Mouse (Mus musculus) limb, embryonic 14.5 days (tissue): ENCODE data around the gene Jak3. TPM values are rescaled to one million over a fixed set of nuclear protein-coding genes. Genes with fewer than 3 reads are reported as not detected.
"Not testable (repeated sequence)": the region's sequence is repeated elsewhere in the genome, so short reads cannot be mapped to it uniquely, and the experiment has no call there.

Experiments used
- ATAC-seq: fragments of 200-750 bp; cut with Nextera tagmentation; 2 replicates; pipeline ENCODE4 v1.8.0; 2017; ENCODE audit warnings: low read depth, moderate number of reproducible peaks, moderate TSS enrichment; ENCODE audit not compliant: low FRiP score
- DNase-seq: peaks from one replicate; pipeline ENCODE4 v3.0.0-alpha.2; 2015; ENCODE audit warnings: low spot score
- H3K27ac ChIP-seq: fragments of 300-500 bp; sonication (generic); replicated peaks from 2 replicates; pipeline ENCODE4 v1.5.1; 2014; ENCODE audit warnings: low read depth, mild to moderate bottlenecking, low read length, moderate library complexity, mixed read lengths
- H3K27me3 ChIP-seq: fragments of 300-500 bp; sonication (generic); 2 replicates; pipeline ENCODE4 v1.6.1; 2014; ENCODE audit warnings: low read length, mixed read lengths; ENCODE audit not compliant: control insufficient read depth, insufficient read depth
- H3K36me3 ChIP-seq: fragments of 300-500 bp; sonication (generic); 2 replicates; pipeline ENCODE4 v1.6.1; 2014; ENCODE audit warnings: mild to moderate bottlenecking, low read length, moderate library complexity, mixed read lengths; ENCODE audit not compliant: control insufficient read depth, insufficient read depth
- H3K4me1 ChIP-seq: fragments of 300-500 bp; sonication (generic); 2 replicates; pipeline ENCODE4 v1.6.1; 2014; ENCODE audit warnings: antibody characterized with exemption, low read length, mixed read lengths; ENCODE audit not compliant: control insufficient read depth, insufficient read depth
- H3K4me2 ChIP-seq: fragments of 300-500 bp; sonication (generic); replicated peaks from 2 replicates; pipeline ENCODE4 v1.6.1; 2014; ENCODE audit warnings: low read depth, mild to moderate bottlenecking, low read length, moderate library complexity; ENCODE audit not compliant: severe bottlenecking
- H3K4me3 ChIP-seq: fragments of 300-500 bp; sonication (generic); replicated peaks from 2 replicates; pipeline ENCODE4 v1.5.1; 2014; ENCODE audit warnings: low read length
- H3K9ac ChIP-seq: fragments of 300-500 bp; sonication (generic); 2 replicates; pipeline ENCODE4 v1.6.1; 2014; ENCODE audit warnings: mild to moderate bottlenecking, low read depth, low read length, moderate library complexity; ENCODE audit not compliant: severe bottlenecking
- H3K9me3 ChIP-seq: fragments of 300-500 bp; sonication (generic); 2 replicates; pipeline ENCODE4 v1.6.1; 2016; ENCODE audit warnings: low read length; ENCODE audit not compliant: control insufficient read depth
- POLR2A ChIP-seq: fragments of 200-500 bp; IDR thresholded peaks from 2 replicates; pipeline ENCODE4 v1.8.0; 2012; ENCODE audit warnings: inconsistent platforms, mild to moderate bottlenecking, moderate library complexity, borderline replicate concordance; ENCODE audit not compliant: insufficient read depth, insufficient read length; ENCODE audit errors: extremely low read depth
- WGBS: fragments of 180-500 bp; shearing (Covaris S2); extraction: QIAGEN DNeasy Blood & Tissue Kit; methylation state at CpG from one replicate; pipeline ENCODE4 v1.1.7; 2014; 5-methylcytosine and 5-hydroxymethylcytosine counted together
- polyA plus RNA-seq, 2 experiments: library from polyadenylated mRNA; depleted of rRNA in 1 of 2; stranded (reverse) in 1 of 2; unstranded in 1 of 2; fragments of >200 nt; fragmentation: Nextera tagmentation in 1 of 2; extraction: Ambion mirVana in 1 of 2; gene quantifications; 2 replicates each; pipeline versions ENCODE4 v1.2.1 to v1.2.3; 2012 to 2014

Jak3 gene
- polyA plus RNA-seq, 2 experiments, result 5.2 to 8.0 TPM

DNA sequence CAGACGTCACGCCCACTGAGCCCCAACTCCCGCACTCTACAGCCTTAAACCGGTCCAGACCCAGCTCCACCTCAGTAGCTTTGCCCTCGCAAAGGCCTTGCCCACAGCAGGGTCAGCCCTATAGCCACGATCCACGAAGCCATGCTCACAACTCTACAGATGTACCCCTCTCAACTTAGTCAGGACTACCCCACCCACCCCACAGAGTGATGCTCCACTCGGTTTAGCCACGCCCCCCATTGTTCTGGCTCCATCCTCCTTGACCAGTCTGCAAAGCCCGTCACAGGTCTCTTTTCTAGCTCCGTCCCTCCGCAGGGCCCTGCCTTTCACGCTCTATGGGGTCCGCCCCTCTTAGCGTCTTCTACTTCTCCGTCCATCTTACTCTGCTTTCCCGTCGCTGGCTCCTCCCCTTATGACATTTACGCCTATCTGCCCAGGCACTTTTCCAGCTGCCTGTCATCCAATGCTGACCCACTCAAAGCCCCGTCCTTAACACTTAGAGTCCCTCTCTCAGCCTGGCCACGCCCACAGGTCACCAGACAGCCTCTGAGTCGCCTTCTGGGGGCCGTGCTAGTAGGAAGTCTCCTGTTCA lies 10.1 kb downstream of the Jak3 start:
- no peak overlapping the region for H3K27ac ChIP-seq
- no peak overlapping the region for H3K9ac ChIP-seq
- no peaks in the 10 kb centered on the region for H3K36me3 ChIP-seq
- WGBS, result 4% methylated on average over 23 of the region's 23 CpGs
- no peaks in the 10 kb centered on the region for H3K9me3 ChIP-seq
- 0 out of 2 replicates have a peak, but pooled peaks cover 4% of the 10 kb centered on the region for H3K4me1 ChIP-seq
- H3K27me3 ChIP-seq, result peaks cover 99% of the 10 kb centered on the region
- no peak for TF ChIP-seq POLR2A
- peak overlapping the region; percentile 44 for H3K4me2 ChIP-seq
- H3K4me3 ChIP-seq, result peak overlapping the region; percentile 25
- DNase-seq, result no peak
- ATAC-seq, result no peak

- no peaks in the 10 kb centered on the region for H3K36me3 ChIP-seq
- ATAC-seq, result no peak
- no peak for DNase-seq
- no peaks in the 10 kb centered on the region for H3K9me3 ChIP-seq
- TF ChIP-seq POLR2A, result no peak
- 0 out of 2 replicates have a peak, but pooled peaks cover 4% of the 10 kb centered on the region for H3K4me1 ChIP-seq
- H3K27ac ChIP-seq, result no peak overlapping the region
- no peak overlapping the region for H3K9ac ChIP-seq
- H3K27me3 ChIP-seq, result peaks cover 99% of the 10 kb centered on the region
- 2% methylated on average over 8 of the region's 8 CpGs for WGBS
- no peak overlapping the region for H3K4me2 ChIP-seq
- no peak overlapping the region for H3K4me3 ChIP-seq
Observed at GRCm38 (mm10) chr8:71687616-71688015, 11.5 kb downstream of the Jak3 start.

DNA sequence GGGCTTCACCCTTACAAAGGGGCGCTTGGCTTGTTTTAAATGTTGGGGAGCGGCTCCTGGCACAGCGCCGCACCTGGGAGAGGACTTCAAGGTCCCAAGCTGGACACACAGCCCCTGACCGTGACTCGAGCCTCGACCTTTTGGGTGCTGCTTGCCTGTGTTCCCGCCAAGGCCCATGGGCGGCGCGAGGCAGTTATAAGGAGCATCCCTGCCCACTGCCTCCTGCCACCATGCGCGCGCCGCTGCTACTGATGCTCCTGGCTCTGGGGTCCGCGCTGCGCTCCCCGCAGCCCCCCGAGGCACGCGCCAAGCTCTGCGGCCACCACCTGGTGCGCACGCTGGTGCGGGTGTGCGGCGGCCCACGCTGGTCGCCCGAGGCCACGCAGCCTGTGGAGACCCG lies 12.9 kb downstream of the Jak3 start, which contains the start of gene Insl3:
Insl3 (plus strand) TSS at position 187 of the 400 bp plus-strand sequence.
- H3K27me3 ChIP-seq, result peaks cover 99% of the 10 kb centered on the region
- H3K4me2 ChIP-seq, result no peak within 1 kb of the TSS
- no peak for ATAC-seq
- WGBS, result 5% methylated on average over 30 of the region's 33 CpGs
- no peak within 1 kb of the TSS for H3K4me3 ChIP-seq
- no peak within 1 kb of the TSS for H3K9ac ChIP-seq
- no peak for DNase-seq
- H3K36me3 ChIP-seq, result no peaks in the 10 kb centered on the region
- no peak within 1 kb of the TSS for H3K27ac ChIP-seq
- H3K9me3 ChIP-seq, result no peaks in the 10 kb centered on the region
- no peak for TF ChIP-seq POLR2A
- peaks cover 9% of the 10 kb centered on the region; the same call in 1 of the 2 replicates for H3K4me1 ChIP-seq

DNA sequence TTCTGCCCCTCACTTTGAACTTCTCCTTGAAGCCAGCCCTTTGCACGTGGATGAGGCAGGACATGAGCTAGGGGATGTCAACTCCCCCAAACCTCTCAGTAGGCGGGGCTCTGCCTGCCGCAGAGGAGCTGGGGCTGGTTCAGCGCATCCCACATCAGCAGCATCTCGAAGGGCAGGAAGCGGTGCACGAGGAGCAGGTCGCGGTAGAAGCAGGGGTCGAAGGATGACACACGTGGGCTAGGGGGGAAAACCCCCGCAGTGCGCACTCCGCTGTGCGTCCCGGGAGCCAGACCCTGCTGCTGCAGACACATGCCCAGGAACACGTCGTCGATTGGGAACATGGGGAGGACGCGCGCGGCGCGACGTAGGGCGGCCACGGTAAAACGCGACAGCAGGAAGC lies 16.4 kb downstream of the Jak3 start:
- no peak for ATAC-seq
- WGBS, result 6% methylated on average over 30 of the region's 30 CpGs

DNA sequence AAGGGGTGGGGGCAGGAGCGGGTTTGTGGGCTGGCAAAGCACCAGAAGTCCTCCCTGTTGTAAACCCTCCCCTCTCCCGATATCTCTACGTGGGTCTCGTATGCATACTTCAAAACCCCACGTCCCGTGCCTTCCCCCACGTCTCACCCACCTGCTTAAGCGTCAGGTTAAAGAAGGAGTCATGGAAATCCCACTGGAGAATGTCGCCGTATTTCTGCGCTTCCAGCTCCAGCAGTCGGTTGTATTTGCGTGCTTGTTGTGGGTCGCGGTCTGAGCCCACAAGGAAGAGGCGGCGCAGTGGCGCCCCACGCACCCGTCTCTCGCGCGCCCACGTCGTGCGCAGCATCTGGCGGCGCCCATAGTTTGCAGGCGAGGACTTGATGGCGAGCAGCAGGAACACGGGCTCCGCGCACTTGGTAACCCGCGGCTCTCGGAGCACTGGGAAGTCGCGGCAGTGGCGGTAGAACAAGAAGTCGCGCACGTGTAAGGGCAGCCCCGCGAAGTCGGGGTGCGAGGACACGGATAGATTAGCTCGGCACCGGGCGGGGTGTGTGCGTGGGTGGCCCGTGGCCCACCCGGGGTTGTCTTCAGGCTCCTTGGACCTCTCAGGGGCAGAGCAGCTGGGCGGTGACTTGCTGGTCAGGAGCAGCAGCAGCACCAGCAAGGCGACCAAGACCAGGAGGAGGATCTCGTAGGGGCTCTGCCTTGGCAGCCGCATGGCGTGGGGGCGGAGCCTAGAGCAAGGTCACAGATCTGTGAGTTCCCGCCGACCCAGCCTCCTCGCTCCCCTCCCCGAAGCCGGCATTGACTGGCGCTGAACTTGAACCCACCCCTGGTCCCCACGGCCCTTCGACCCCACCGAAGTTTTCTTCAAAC lies 17.3 kb downstream of the Jak3 start:
- Histone ChIP-seq H3K27ac (no peak overlapping the region), H3K4me3 (peak overlapping the region; percentile 18), H3K4me1 (peaks cover 4% of the 10 kb centered on the region; the same call in 1 of the 2 replicates), H3K9me3 (no peaks in the 10 kb centered on the region), H3K9ac (no peak overlapping the region), H3K36me3 (no peaks in the 10 kb centered on the region), H3K4me2 (peak overlapping the region; percentile 32), H3K27me3 (peaks cover 76% of the 10 kb centered on the region)
- DNase-seq (no peak), ATAC-seq (no peak)
- TF ChIP-seq POLR2A, result no peak
- 11% methylated on average over 66 of the region's 68 CpGs for WGBS

More for the DNA sequence above, 16.4 kb downstream of the Jak3 start:
- Histone ChIP-seq H3K4me3 (no peak overlapping the region), H3K4me2 (no peak overlapping the region), H3K36me3 (no peaks in the 10 kb centered on the region), H3K27ac (no peak overlapping the region), H3K9ac (no peak overlapping the region), H3K27me3 (peaks cover 85% of the 10 kb centered on the region), H3K4me1 (peaks cover 4% of the 10 kb centered on the region; the same call in 1 of the 2 replicates), H3K9me3 (no peaks in the 10 kb centered on the region)
- no peak for DNase-seq
- no peak for TF ChIP-seq POLR2A

- not testable (repeated sequence) for H3K9ac ChIP-seq, H3K4me1 ChIP-seq, DNase-seq, H3K9me3 ChIP-seq, H3K36me3 ChIP-seq, H3K27ac ChIP-seq, ATAC-seq, H3K4me3 ChIP-seq, H3K4me2 ChIP-seq
- WGBS, result 63% methylated on average over 12 of the region's 12 CpGs
- H3K27me3 ChIP-seq, result peaks cover 70% of the 10 kb centered on the region
Observed at GRCm38 (mm10) chr8:71695456-71695855, 19.4 kb downstream of the Jak3 start.
